Mouse (Mus musculus): Measurements from ENCODE around the gene Tax1bp3.

- no peak for TF ChIP-seq GATA1 (IDR thresholded peaks at IDR 0.05; ENCODE audit: borderline replicate concordance, low read length)
- no peak for TF ChIP-seq FLI1 (IDR thresholded peaks at IDR 0.05; ENCODE audit: low read length)
Measured at GRCm38 (mm10) chr11:73187231-73187630, 10.3 kb downstream of the Tax1bp3 start.

All from megakaryocyte, embryonic 14.5 days (primary cell).